Mouse (Mus musculus) left cerebral cortex, adult 8-10 months (tissue): ENCODE measurements around the gene Gm11541. TPM values are rescaled to one million over a fixed set of nuclear protein-coding genes. Genes with fewer than 3 reads are reported as not detected.
A peak's percentile ranks its signal among the peaks of the same experiment; 100 is the strongest.

ENCODE experiments used
- DNase-seq, 2 experiments: peaks; one replicate each; pipeline ENCODE4 v3.0.0; 2022; ENCODE audit warnings: low spot score in 2 of 2
- total RNA-seq, 4 experiments: library from RNA; stranded (reverse); gene quantifications; 2 replicates each; pipeline ENCODE4 v1.2.4; 2022

Gm11541 gene
- not detected for total RNA-seq

DNA sequence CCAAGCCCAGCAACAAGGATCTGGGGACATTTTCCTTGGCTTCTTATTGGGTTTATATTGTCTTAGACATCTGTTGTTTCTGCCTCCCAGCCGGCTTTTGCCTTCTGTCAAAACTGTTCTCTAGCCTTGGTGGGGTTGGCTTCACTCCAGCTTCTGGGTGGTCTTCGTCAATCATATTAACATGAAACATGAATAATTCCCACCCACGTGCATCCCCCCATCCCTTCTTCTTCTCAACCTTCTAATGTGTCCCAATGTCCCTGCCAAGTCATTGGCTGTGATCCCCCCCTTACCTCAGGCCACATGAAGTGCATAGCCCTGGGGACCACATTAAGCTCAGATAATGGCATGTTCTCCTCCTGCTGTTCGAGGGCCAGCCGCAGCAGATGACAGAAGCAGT is at the start of gene Gm11541:
Gene Gm11541, minus strand, starts transcription at position 28 of the 400 bp plus-strand sequence.
- DNase-seq = no peak

DNA sequence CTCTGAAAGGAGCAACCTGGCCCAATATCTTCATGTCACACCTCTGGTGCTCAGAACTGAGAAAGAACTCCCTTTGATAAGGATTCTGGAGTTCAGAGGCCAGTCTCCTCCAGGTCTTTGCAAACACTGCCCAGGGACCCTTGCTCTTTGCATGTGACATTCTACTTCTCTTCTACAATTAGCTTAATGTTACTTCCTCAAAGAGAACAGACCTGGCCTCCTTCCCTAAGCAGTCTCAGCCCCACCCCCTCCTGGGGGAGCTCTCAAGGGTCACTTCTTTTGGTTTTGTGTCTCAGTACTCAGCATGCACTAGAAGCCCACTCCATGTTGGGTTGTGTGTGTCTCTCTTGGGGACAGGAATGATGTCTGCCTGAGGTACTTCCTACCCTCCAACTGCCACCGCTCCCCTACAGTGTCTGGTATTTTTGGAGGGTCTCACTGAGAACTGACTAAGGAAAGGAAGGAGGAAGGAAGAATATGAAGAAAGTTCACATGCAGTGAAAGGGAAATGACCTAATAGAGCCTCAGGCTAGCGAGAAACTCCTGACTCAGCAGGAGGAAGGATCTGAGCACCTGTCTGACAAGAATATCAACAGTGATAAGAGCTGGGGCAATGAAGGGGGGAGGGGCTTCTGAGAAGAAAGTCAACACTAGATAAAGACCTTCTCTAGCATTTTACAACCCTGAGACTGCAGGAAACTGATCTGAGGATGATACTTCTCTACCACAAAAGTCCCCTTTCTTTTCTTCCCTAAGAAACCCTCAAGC is 48.8 kb upstream of the Gm11541 start:
- DNase-seq = no peak

DNA sequence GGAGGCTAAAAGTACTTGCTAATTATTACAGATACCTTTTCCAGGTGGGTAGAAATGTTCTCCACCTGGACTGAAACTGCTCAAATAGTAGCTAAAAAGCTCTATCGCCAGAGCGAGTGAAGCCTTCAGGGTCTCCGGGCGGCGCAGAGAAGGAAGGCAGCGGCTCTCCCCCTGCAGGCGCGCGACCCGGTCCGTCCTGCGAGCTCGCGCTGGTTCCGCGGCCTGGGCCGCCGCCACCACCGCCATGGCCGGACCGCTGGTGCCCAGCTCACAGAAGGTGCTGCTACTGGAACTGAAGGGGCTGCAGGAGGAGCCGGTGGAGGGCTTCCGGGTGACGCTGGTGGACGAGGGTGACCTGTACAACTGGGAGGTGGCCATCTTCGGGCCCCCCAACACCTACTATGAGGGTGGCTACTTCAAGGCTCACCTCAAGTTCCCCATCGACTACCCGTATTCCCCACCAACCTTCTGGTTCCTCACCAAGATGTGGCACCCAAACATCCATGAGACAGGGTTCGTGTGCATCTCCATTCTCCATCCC is 37.5 kb upstream of the Gm11541 start, which contains the start of gene Cdc34b:
Gene Cdc34b, plus strand, starts transcription at position 51 of the 541 bp plus-strand sequence.
- no peak for DNase-seq

DNA sequence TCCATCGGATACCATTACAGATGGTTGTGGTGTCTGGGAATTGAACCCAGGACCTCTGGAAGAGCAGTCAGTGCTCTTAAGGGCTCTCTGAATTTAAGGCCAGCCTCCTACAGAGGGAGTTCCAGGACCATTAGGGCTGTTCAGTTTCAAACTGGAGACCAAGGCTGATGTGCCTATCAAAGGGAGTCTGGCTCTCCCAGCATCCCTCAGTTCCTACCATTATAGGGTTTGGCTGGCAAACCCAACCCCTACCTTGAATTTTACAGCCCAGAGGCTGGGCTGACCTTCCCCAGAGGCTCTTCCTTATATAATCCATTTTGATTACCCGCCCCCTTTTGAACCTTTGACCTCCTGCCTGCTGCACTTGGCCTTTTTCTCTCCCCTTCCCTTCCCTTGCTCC is 31.4 kb upstream of the Gm11541 start:
- no peak for DNase-seq

DNA sequence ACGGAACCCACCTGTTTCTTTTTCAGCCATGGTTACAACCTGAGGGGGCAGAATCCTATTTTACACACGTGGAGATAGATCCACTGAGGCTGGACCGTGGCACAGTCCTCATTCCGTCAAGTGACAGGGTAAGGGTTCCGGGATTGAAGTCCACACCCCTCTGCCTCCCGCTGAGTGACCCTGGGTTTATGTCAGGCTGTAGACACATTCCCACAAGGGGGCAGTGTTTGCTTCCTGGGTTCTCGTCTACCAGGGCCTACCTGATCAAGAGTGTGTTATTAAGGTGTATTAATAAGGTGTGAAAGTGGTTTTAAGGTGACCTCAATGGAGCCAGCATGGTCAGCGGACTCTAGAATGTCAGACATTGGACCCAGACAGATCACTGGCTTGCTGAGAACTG is 28.5 kb upstream of the Gm11541 start:
- DNase-seq = no peak

GRCm38 (mm10) chr11:94731229-94731628 is 26.9 kb upstream of the Gm11541 start:
- DNase-seq = no peak

GRCm38 (mm10) chr11:94730261-94730660 is 26.0 kb upstream of the Gm11541 start:
- peak in 1 of 2 experiments; percentile 39 for DNase-seq

- DNase-seq = no peak
These were observed 25.3 kb upstream of the Gm11541 start for GRCm38 (mm10) chr11:94729565-94729964.

DNA sequence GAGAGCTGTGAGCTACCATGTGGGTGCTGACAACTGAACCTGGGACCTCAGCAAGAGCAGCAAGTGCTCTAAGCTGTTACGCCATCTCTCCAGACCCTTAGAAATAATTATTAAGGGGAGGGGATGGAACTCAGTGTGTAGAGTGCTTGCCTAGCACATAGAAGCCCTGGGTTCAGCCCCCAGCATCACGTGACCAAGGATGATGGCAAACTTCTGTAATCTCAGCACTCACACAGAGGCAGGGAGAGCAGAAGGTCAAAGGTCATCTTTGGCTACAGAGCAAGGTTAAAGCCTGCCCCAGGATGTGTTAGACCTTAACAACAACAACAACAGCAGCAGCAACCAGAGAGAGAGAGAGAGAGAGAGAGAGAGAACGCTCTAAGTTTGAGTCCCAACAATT is 24.2 kb upstream of the Gm11541 start:
- no peak for DNase-seq

GRCm38 (mm10) chr11:94727306-94727705 is 23.0 kb upstream of the Gm11541 start:
- no peak for DNase-seq

- DNase-seq = no peak
These were observed 14.9 kb upstream of the Gm11541 start for GRCm38 (mm10) chr11:94719216-94719615.

- no peak for DNase-seq
These were observed 14.0 kb upstream of the Gm11541 start for GRCm38 (mm10) chr11:94718113-94718909.

- DNase-seq = no peak
These were observed 12.9 kb upstream of the Gm11541 start for GRCm38 (mm10) chr11:94717239-94717638.

DNA sequence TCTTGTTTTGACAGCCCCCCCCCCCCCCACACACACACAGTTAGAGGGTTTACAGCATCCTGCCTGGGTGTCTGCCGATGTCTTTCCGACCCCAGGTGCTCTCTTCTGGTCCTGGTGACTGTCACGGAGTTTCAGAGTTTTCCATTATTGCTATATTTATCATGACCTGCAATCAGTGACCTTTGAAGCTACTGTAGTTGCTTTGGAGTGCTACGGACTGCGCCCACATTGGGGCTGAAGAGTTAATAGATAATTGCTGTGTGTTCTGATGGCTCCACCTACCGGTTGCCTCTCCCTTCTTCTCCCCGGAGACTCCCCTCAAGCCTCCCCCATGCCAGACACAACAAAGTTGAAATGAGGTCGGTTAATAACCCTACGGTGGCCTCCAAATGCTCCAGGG is 12.5 kb upstream of the Gm11541 start:
- DNase-seq = no peak

DNA sequence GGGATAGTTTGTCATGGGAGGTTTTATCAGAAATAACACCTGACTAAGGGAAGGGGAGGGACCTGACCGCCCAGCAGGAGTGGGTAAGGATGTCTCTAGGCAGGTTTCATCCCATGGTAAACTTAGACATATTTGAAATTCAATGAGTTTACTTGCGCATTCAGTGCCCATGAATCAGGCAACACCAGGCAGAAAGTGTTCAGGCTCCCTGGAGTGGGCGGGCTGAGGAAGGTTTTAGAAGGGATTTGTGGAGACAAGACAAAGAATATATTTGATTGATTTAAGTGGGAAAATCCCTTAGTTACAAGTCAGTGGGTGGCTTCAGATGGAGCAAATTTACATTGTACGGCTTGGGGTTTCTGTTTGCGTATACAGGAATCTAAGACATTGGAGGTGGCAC is 11.3 kb upstream of the Gm11541 start:
- peak in 1 of 2 experiments; percentile 14 for DNase-seq

GRCm38 (mm10) chr11:94713246-94713860 is 9.1 kb upstream of the Gm11541 start:
- DNase-seq = no peak

- no peak for DNase-seq
These were observed 279 bp downstream of the Gm11541 start for GRCm38 (mm10) chr11:94704020-94704419.

DNA sequence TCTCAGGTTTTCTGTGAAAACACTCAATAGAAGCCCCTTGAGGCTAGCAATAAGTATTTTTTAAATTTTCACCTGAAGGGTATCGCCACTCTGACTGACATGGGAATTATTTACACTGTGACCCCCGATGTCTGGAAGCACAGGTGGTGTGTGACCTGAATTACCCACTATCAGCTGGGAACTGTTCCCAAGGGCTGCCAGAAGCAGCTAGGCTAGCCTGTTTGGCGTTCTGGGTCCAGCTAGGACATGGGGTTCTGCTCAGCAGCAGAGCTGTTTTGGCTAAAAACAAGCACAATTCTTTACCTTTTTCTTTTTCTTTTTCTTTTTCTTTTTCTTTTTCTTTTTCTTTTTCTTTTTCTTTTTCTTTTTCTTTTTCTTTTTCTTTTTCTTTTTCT is 2.1 kb downstream of the Gm11541 start:
- DNase-seq = no peak

GRCm38 (mm10) chr11:94701401-94702215 is 2.7 kb downstream of the Gm11541 start:
- DNase-seq = no peak

GRCm38 (mm10) chr11:94699399-94699798 is 4.9 kb downstream of the Gm11541 start:
- DNase-seq = no peak
